Mouse (Mus musculus): ENCODE results near the gene Wdr31. TPM values are rescaled to one million over a fixed set of nuclear protein-coding genes. Genes with fewer than 3 reads are reported as not detected.

Wdr31 gene
- polyA plus RNA-seq, 1 experiment from 2014 or later = 7.3 TPM

DNA sequence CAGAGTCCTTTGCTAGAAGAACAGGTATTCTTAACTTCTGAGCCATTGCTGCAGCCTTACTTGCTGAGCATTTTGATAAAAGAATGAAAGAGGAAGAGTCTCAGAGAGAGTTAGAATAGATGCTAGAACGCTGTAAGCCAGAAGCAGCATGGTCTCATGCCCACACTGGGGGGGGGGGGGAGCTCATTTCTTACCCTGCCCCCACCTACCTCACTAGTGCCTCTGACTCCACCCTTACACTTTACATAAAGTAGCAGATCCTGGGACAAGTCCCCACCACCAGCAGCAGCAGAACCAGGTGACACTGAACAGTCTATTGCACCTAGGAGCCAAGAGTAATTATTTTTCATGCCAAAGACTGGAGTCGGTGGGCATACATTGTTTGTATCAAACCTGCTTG, 4.4 kb upstream of the Wdr31 start:
- H3K4me2 ChIP-seq (ENCODE audit: low read depth, low read length) = no peak overlapping the region
- ATAC-seq = no peak
- no peaks in the 10 kb centered on the region for H3K36me3 ChIP-seq (ENCODE audit: control insufficient read depth, insufficient read depth, low read length)
- H3K4me3 ChIP-seq (ENCODE audit: low read length) = no peak overlapping the region
- peak overlapping the region; percentile 62 for H3K27ac ChIP-seq (ENCODE audit: low read length)
- H3K9ac ChIP-seq (ENCODE audit: low read depth, low read length) = no peak overlapping the region
- no peaks in the 10 kb centered on the region for H3K27me3 ChIP-seq (replicated peaks; ENCODE audit: control insufficient read depth, insufficient read depth, low read length)
- 65% methylated on average over 2 of the region's 2 CpGs for WGBS
- H3K9me3 ChIP-seq (ENCODE audit: control insufficient read depth, low read length) = no peaks in the 10 kb centered on the region
- peaks cover 3% of the 10 kb centered on the region; the same call in 1 of the 2 replicates for H3K4me1 ChIP-seq (ENCODE audit: control insufficient read depth, insufficient read depth, low read length)

DNA sequence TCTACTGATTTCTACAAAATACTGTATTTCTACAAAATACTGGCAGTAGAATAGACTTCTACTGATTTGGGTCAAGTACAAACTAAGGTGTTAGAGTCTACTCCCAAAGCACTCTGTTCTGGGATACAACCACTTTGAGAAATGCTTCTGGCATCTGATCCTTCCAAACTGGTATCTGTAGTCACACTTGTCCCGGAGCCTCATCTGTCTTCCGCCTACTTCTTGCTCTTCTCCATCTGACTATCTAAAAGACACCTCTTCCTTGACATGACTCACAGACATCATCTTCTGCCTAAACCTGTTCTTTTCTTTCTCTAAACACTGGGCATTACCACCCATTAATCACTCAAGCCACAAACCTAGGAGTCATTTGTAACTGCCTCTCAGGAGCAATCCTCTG, 1.4 kb upstream of the Wdr31 start:
- no peak overlapping the region for H3K27ac ChIP-seq (ENCODE audit: low read length)
- no peak for ATAC-seq

DNA sequence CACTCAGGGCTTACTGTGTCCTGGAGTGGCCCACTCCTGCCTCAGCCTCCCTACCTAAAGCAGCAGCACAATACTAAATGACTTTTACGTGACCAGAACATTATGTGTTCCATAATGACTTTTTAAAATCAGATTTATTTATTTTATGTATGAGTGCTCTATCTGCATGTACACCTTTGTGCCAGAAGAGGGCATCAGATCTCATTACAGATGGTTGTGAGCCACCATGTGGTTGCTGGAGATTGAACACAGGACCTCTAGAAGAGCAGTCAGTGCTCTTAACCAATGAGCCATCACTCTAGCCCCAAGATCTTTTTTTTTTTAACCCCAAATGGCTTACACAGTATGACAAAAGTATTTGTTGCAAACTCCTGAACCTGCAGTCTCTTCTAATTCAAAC, 2.5 kb downstream of the Wdr31 start:
- Histone ChIP-seq H3K27me3 (replicated peaks; ENCODE audit: control insufficient read depth, insufficient read depth, low read length) (no peaks in the 10 kb centered on the region), H3K27ac (ENCODE audit: low read length) (no peak overlapping the region), H3K9ac (ENCODE audit: low read depth, low read length) (no peak overlapping the region), H3K36me3 (ENCODE audit: control insufficient read depth, insufficient read depth, low read length) (no peaks in the 10 kb centered on the region), H3K4me3 (ENCODE audit: low read length) (no peak overlapping the region), H3K4me2 (ENCODE audit: low read depth, low read length) (no peak overlapping the region), H3K4me1 (ENCODE audit: control insufficient read depth, insufficient read depth, low read length) (peaks cover 4% of the 10 kb centered on the region; the same call in 1 of the 2 replicates), H3K9me3 (ENCODE audit: control insufficient read depth, low read length) (0 out of 2 replicates have a peak, but pooled peaks cover 4% of the 10 kb centered on the region)
- no peak for ATAC-seq
- WGBS = 87% methylated on average over 1 of the region's 1 CpGs

More for the DNA sequence above, 1.4 kb upstream of the Wdr31 start:
- Histone ChIP-seq H3K4me2 (ENCODE audit: low read depth, low read length) (no peak overlapping the region), H3K4me1 (ENCODE audit: control insufficient read depth, insufficient read depth, low read length) (peaks cover 4% of the 10 kb centered on the region; the same call in 1 of the 2 replicates), H3K27me3 (replicated peaks; ENCODE audit: control insufficient read depth, insufficient read depth, low read length) (no peaks in the 10 kb centered on the region), H3K9me3 (ENCODE audit: control insufficient read depth, low read length) (0 out of 2 replicates have a peak, but pooled peaks cover 4% of the 10 kb centered on the region), H3K4me3 (ENCODE audit: low read length) (no peak overlapping the region), H3K36me3 (ENCODE audit: control insufficient read depth, insufficient read depth, low read length) (no peaks in the 10 kb centered on the region), H3K9ac (ENCODE audit: low read depth, low read length) (no peak overlapping the region)
- WGBS = 97% methylated on average over 2 of the region's 2 CpGs

DNA sequence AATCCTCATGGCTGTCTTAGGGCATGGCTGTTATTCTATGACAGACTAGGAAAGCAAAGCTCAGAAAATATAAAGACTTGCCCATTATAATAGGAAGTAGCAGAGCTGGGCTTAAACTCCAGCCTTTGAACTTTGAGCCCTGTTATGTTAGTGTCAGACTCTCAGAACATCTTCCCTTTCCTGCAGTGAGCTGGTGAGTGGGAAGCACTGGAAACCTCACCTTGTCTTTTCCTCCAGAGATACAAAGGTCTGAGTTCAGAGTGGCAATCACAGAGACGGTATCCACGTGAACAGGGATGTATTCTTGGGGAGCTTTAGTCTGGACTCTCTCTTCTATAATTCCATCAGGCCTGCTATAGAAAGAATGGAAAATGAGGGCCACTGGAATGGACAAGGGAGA, 7.6 kb downstream of the Wdr31 start:
- Histone ChIP-seq H3K9me3 (ENCODE audit: control insufficient read depth, low read length) (no peaks in the 10 kb centered on the region), H3K36me3 (ENCODE audit: control insufficient read depth, insufficient read depth, low read length) (no peaks in the 10 kb centered on the region), H3K27ac (ENCODE audit: low read length) (no peak overlapping the region), H3K27me3 (replicated peaks; ENCODE audit: control insufficient read depth, insufficient read depth, low read length) (no peaks in the 10 kb centered on the region), H3K9ac (ENCODE audit: low read depth, low read length) (0 out of 2 replicates have a peak overlapping the region, but pooled peaks have one; percentile 17), H3K4me3 (ENCODE audit: low read length) (no peak overlapping the region), H3K4me2 (ENCODE audit: low read depth, low read length) (no peak overlapping the region), H3K4me1 (ENCODE audit: control insufficient read depth, insufficient read depth, low read length) (no peaks in the 10 kb centered on the region)
- WGBS = 79% methylated on average over 2 of the region's 2 CpGs
- ATAC-seq = peak; percentile 69; the same call in 1 of the 2 replicates

DNA sequence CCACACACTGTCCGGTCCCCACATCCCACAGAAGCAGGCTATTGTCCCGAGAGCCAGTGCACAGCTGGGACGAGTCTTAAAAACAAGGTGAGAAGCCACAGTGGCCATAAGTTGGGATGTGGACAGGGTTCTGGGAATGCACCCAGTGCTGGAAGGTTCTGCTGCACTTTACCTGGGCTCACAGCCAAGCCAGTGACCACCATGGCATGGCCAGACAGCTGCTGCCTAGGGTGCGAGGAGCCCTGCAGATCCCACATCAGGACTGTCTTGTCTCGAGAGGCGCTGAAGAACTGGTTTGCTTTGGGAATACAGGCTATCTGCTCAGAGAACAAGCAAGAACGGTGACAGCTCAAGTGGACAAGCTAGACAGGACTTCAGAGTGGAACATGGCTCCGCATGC, 10.3 kb downstream of the Wdr31 start:
- Histone ChIP-seq H3K27ac (ENCODE audit: low read length) (no peak overlapping the region), H3K9ac (ENCODE audit: low read depth, low read length) (no peak overlapping the region), H3K27me3 (replicated peaks; ENCODE audit: control insufficient read depth, insufficient read depth, low read length) (no peaks in the 10 kb centered on the region), H3K4me3 (ENCODE audit: low read length) (no peak overlapping the region), H3K36me3 (ENCODE audit: control insufficient read depth, insufficient read depth, low read length) (no peaks in the 10 kb centered on the region), H3K4me2 (ENCODE audit: low read depth, low read length) (no peak overlapping the region), H3K4me1 (ENCODE audit: control insufficient read depth, insufficient read depth, low read length) (no peaks in the 10 kb centered on the region), H3K9me3 (ENCODE audit: control insufficient read depth, low read length) (no peaks in the 10 kb centered on the region)
- WGBS = 89% methylated on average over 8 of the region's 8 CpGs
- ATAC-seq = no peak

DNA sequence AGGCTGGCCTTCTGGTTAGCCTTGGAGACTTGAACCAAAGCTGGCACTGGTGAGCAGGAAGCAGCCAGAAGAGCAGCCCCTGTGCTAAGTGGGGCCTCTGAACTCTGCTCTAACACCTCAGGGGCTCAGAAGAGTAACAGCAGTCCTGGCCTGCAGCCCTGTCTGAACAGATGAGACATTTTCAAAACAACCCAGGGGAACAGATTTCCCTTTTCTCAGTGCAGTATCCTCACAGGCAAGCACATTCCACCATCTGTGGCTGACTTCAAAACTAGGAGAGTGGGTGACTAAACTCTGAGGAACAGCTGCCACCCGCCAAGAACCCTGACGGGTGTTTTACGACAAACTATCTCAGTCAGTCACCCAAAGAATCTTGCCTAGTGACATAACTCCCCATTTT, 11.6 kb downstream of the Wdr31 start:
- ATAC-seq = 0 out of 2 replicates have a peak, but pooled peaks have one; percentile 16

DNA sequence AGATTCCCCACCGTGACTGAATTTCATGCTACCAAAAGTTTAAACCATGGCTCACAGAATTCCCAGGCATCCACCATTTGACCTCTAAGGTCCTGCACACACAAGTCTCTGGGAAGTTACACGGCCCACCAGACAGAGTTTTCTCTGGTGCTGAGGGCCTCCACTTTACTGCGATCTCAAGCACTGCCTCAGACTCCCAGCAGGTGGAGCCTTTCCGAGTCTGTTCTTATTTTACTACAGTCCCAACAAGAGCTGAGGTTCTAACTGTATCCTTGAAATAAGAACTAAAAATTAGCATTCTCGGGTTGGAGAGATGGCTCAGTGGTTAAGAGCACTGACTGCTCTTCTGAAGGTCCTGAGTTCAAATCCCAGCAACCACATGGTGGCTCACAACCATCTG, 15.7 kb downstream of the Wdr31 start:
- H3K27me3 ChIP-seq (replicated peaks; ENCODE audit: control insufficient read depth, insufficient read depth, low read length) = no peaks in the 10 kb centered on the region
- 50% methylated on average over 5 of the region's 5 CpGs for WGBS
- no peak overlapping the region for H3K4me2 ChIP-seq (ENCODE audit: low read depth, low read length)
- no peak overlapping the region for H3K9ac ChIP-seq (ENCODE audit: low read depth, low read length)
- peak; percentile 40; the same call in 1 of the 2 replicates for ATAC-seq
- no peaks in the 10 kb centered on the region for H3K36me3 ChIP-seq (ENCODE audit: control insufficient read depth, insufficient read depth, low read length)
- no peak overlapping the region for H3K4me3 ChIP-seq (ENCODE audit: low read length)
- no peak overlapping the region for H3K27ac ChIP-seq (ENCODE audit: low read length)
- no peaks in the 10 kb centered on the region for H3K9me3 ChIP-seq (ENCODE audit: control insufficient read depth, low read length)
- no peaks in the 10 kb centered on the region for H3K4me1 ChIP-seq (ENCODE audit: control insufficient read depth, insufficient read depth, low read length)

More for the DNA sequence above, 11.6 kb downstream of the Wdr31 start:
- Histone ChIP-seq H3K4me2 (ENCODE audit: low read depth, low read length) (no peak overlapping the region), H3K9me3 (ENCODE audit: control insufficient read depth, low read length) (no peaks in the 10 kb centered on the region), H3K4me1 (ENCODE audit: control insufficient read depth, insufficient read depth, low read length) (no peaks in the 10 kb centered on the region), H3K27ac (ENCODE audit: low read length) (no peak overlapping the region), H3K4me3 (ENCODE audit: low read length) (no peak overlapping the region), H3K36me3 (ENCODE audit: control insufficient read depth, insufficient read depth, low read length) (no peaks in the 10 kb centered on the region), H3K9ac (ENCODE audit: low read depth, low read length) (no peak overlapping the region), H3K27me3 (replicated peaks; ENCODE audit: control insufficient read depth, insufficient read depth, low read length) (no peaks in the 10 kb centered on the region)
- 66% methylated on average over 3 of the region's 3 CpGs for WGBS

DNA sequence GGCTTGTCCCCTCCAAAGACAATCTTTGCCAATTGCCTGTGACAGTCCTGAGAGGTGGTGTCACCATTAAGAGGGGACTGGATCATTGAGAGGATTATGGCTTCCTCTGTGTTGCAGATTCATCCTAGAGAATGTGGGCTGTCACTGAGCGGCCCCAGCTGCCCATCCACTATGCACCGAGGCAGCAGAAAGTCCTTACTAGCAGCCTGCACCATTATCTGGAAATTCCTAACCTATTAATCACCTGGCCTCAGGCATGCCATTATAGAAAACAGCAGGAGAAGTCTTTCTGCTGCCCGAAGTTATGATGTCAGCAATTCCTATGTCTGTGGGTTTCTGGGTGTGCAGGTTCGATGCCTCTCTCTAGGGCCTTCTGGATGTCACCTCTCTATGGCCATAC, 29.7 kb downstream of the Wdr31 start:
- no peak for ATAC-seq
- H3K9me3 ChIP-seq (ENCODE audit: control insufficient read depth, low read length) = no peaks in the 10 kb centered on the region
- H3K4me3 ChIP-seq (ENCODE audit: low read length) = no peak overlapping the region
- H3K27ac ChIP-seq (ENCODE audit: low read length) = no peak overlapping the region
- H3K4me1 ChIP-seq (ENCODE audit: control insufficient read depth, insufficient read depth, low read length) = no peaks in the 10 kb centered on the region
- no peaks in the 10 kb centered on the region for H3K27me3 ChIP-seq (replicated peaks; ENCODE audit: control insufficient read depth, insufficient read depth, low read length)
- H3K9ac ChIP-seq (ENCODE audit: low read depth, low read length) = no peak overlapping the region
- no peaks in the 10 kb centered on the region for H3K36me3 ChIP-seq (ENCODE audit: control insufficient read depth, insufficient read depth, low read length)
- no peak overlapping the region for H3K4me2 ChIP-seq (ENCODE audit: low read depth, low read length)
- 67% methylated on average over 4 of the region's 4 CpGs for WGBS

DNA sequence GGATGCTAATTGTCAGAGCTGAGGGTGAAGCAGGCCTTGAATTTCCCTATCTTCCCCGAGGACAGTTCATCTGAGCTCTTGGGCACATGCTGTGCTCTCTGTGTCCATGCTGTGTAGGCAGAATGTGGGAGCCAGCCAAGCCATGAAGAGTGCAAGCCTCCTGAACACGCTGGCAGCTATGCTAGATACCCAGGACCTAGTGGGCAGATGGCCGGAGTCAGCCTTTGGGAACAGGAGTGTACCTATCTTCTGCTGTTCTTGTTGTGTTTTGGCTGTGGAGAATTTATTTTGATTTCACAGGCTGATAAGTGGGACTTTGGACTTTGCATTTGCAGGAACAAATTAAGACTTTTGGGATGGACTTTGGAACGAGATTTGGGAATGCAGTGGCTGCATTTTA, 30.2 kb downstream of the Wdr31 start:
- no peak overlapping the region for H3K9ac ChIP-seq (ENCODE audit: low read depth, low read length)
- H3K4me3 ChIP-seq (ENCODE audit: low read length) = no peak overlapping the region
- no peaks in the 10 kb centered on the region for H3K4me1 ChIP-seq (ENCODE audit: control insufficient read depth, insufficient read depth, low read length)
- no peak overlapping the region for H3K27ac ChIP-seq (ENCODE audit: low read length)
- H3K27me3 ChIP-seq (replicated peaks; ENCODE audit: control insufficient read depth, insufficient read depth, low read length) = no peaks in the 10 kb centered on the region
- 73% methylated on average over 4 of the region's 4 CpGs for WGBS
- H3K4me2 ChIP-seq (ENCODE audit: low read depth, low read length) = no peak overlapping the region
- ATAC-seq = no peak
- no peaks in the 10 kb centered on the region for H3K9me3 ChIP-seq (ENCODE audit: control insufficient read depth, low read length)
- H3K36me3 ChIP-seq (ENCODE audit: control insufficient read depth, insufficient read depth, low read length) = no peaks in the 10 kb centered on the region

DNA sequence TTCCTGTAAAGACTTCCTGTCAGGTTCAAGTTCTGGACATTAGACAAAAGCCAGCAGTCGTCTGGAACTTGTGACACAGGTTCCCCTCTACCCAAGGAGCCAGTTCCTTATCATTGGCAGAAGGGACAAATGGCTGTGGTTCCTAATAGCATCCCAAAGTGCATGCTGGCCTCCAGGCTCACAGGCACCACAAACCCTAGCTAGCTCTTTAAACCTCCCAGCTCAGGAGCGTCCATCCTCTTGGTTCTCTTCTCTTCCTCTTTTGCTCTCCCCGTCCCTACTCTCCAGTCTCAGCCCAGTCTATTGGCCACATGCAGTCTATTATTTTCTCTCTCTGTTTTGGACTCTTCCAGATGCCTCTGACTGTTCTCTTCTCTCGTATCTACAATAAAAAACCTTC, 30.9 kb downstream of the Wdr31 start:
- no peaks in the 10 kb centered on the region for H3K4me1 ChIP-seq (ENCODE audit: control insufficient read depth, insufficient read depth, low read length)
- H3K9me3 ChIP-seq (ENCODE audit: control insufficient read depth, low read length) = no peaks in the 10 kb centered on the region
- no peak for ATAC-seq
- 66% methylated on average over 4 of the region's 4 CpGs for WGBS
- H3K9ac ChIP-seq (ENCODE audit: low read depth, low read length) = no peak overlapping the region
- H3K4me3 ChIP-seq (ENCODE audit: low read length) = no peak overlapping the region
- no peak overlapping the region for H3K27ac ChIP-seq (ENCODE audit: low read length)
- no peak overlapping the region for H3K4me2 ChIP-seq (ENCODE audit: low read depth, low read length)
- H3K36me3 ChIP-seq (ENCODE audit: control insufficient read depth, insufficient read depth, low read length) = no peaks in the 10 kb centered on the region
- H3K27me3 ChIP-seq (replicated peaks; ENCODE audit: control insufficient read depth, insufficient read depth, low read length) = no peaks in the 10 kb centered on the region

Measured in intestine, embryonic 16.5 days (tissue).